Mouse (Mus musculus): Measurements from ENCODE around the gene Kcnk5. TPM values are rescaled to one million over a fixed set of nuclear protein-coding genes. Genes with fewer than 3 reads are reported as not detected.

Kcnk5 gene
- polyA plus RNA-seq, 1 experiment from 2014 or later = 8.7 TPM

GRCm38 (mm10) chr14:20223253-20223652 is 41.6 kb upstream of the Kcnk5 start:
- H3K27ac ChIP-seq (ENCODE audit: low read length) = peak overlapping the region; percentile 34; the same call in 1 of the 2 replicates
- H3K4me2 ChIP-seq (ENCODE audit: low read depth, low read length) = no peak overlapping the region
- no peak overlapping the region for H3K9ac ChIP-seq (ENCODE audit: low read length)
- no peaks in the 10 kb centered on the region for H3K36me3 ChIP-seq (ENCODE audit: control insufficient read depth, insufficient read depth, low read length)
- no peaks in the 10 kb centered on the region for H3K9me3 ChIP-seq (replicated peaks; ENCODE audit: control insufficient read depth, low read length)
- ATAC-seq (ENCODE audit: insufficient read depth, low FRiP score) = 0 out of 2 replicates have a peak, but pooled peaks have one; percentile 22
- H3K4me1 ChIP-seq (ENCODE audit: control insufficient read depth, insufficient read depth, low read length) = peaks cover 4% of the 10 kb centered on the region; the same call in 1 of the 2 replicates
- no peaks in the 10 kb centered on the region for H3K27me3 ChIP-seq (ENCODE audit: control insufficient read depth, insufficient read depth, low read length)
- H3K4me3 ChIP-seq (replicated peaks; ENCODE audit: low read length) = no peak overlapping the region
- WGBS = 60% methylated on average over 5 of the region's 5 CpGs

GRCm38 (mm10) chr14:20221083-20221482 is 39.5 kb upstream of the Kcnk5 start:
- H3K36me3 ChIP-seq (ENCODE audit: control insufficient read depth, insufficient read depth, low read length) = no peaks in the 10 kb centered on the region
- H3K27me3 ChIP-seq (ENCODE audit: control insufficient read depth, insufficient read depth, low read length) = no peaks in the 10 kb centered on the region
- H3K4me2 ChIP-seq (ENCODE audit: low read depth, low read length) = no peak overlapping the region
- H3K4me3 ChIP-seq (replicated peaks; ENCODE audit: low read length) = no peak overlapping the region
- H3K27ac ChIP-seq (ENCODE audit: low read length) = no peak overlapping the region
- peaks cover 4% of the 10 kb centered on the region; the same call in 1 of the 2 replicates for H3K4me1 ChIP-seq (ENCODE audit: control insufficient read depth, insufficient read depth, low read length)
- H3K9ac ChIP-seq (ENCODE audit: low read length) = no peak overlapping the region
- ATAC-seq (ENCODE audit: insufficient read depth, low FRiP score) = no peak
- no peaks in the 10 kb centered on the region for H3K9me3 ChIP-seq (replicated peaks; ENCODE audit: control insufficient read depth, low read length)
- WGBS = 61% methylated on average over 7 of the region's 7 CpGs

GRCm38 (mm10) chr14:20219849-20220248 is 38.2 kb upstream of the Kcnk5 start:
- Histone ChIP-seq H3K4me2 (ENCODE audit: low read depth, low read length) (no peak overlapping the region), H3K4me1 (ENCODE audit: control insufficient read depth, insufficient read depth, low read length) (peaks cover 4% of the 10 kb centered on the region; the same call in 1 of the 2 replicates), H3K27ac (ENCODE audit: low read length) (no peak overlapping the region), H3K27me3 (ENCODE audit: control insufficient read depth, insufficient read depth, low read length) (no peaks in the 10 kb centered on the region), H3K4me3 (replicated peaks; ENCODE audit: low read length) (no peak overlapping the region), H3K9me3 (replicated peaks; ENCODE audit: control insufficient read depth, low read length) (no peaks in the 10 kb centered on the region), H3K9ac (ENCODE audit: low read length) (no peak overlapping the region), H3K36me3 (ENCODE audit: control insufficient read depth, insufficient read depth, low read length) (no peaks in the 10 kb centered on the region)
- no peak for ATAC-seq (ENCODE audit: insufficient read depth, low FRiP score)
- WGBS = 54% methylated on average over 1 of the region's 1 CpGs

- Histone ChIP-seq H3K27ac (ENCODE audit: low read length) (no peak overlapping the region), H3K36me3 (ENCODE audit: control insufficient read depth, insufficient read depth, low read length) (no peaks in the 10 kb centered on the region), H3K27me3 (ENCODE audit: control insufficient read depth, insufficient read depth, low read length) (no peaks in the 10 kb centered on the region), H3K4me3 (replicated peaks; ENCODE audit: low read length) (no peak overlapping the region), H3K9me3 (replicated peaks; ENCODE audit: control insufficient read depth, low read length) (no peaks in the 10 kb centered on the region), H3K9ac (ENCODE audit: low read length) (no peak overlapping the region), H3K4me2 (ENCODE audit: low read depth, low read length) (no peak overlapping the region), H3K4me1 (ENCODE audit: control insufficient read depth, insufficient read depth, low read length) (0 out of 2 replicates have a peak, but pooled peaks cover 2% of the 10 kb centered on the region)
- WGBS = 56% methylated on average over 3 of the region's 3 CpGs
- ATAC-seq (ENCODE audit: insufficient read depth, low FRiP score) = no peak
These were observed 35.8 kb upstream of the Kcnk5 start for GRCm38 (mm10) chr14:20217299-20217864.

- Histone ChIP-seq H3K4me3 (replicated peaks; ENCODE audit: low read length) (no peak overlapping the region), H3K36me3 (ENCODE audit: control insufficient read depth, insufficient read depth, low read length) (no peaks in the 10 kb centered on the region), H3K9me3 (replicated peaks; ENCODE audit: control insufficient read depth, low read length) (no peaks in the 10 kb centered on the region), H3K4me1 (ENCODE audit: control insufficient read depth, insufficient read depth, low read length) (0 out of 2 replicates have a peak, but pooled peaks cover 4% of the 10 kb centered on the region), H3K27me3 (ENCODE audit: control insufficient read depth, insufficient read depth, low read length) (no peaks in the 10 kb centered on the region), H3K4me2 (ENCODE audit: low read depth, low read length) (no peak overlapping the region), H3K9ac (ENCODE audit: low read length) (no peak overlapping the region), H3K27ac (ENCODE audit: low read length) (no peak overlapping the region)
- WGBS = 83% methylated on average over 7 of the region's 7 CpGs
- ATAC-seq (ENCODE audit: insufficient read depth, low FRiP score) = no peak
These were observed 35.1 kb upstream of the Kcnk5 start for GRCm38 (mm10) chr14:20216561-20217298.

GRCm38 (mm10) chr14:20215826-20216225 is 34.2 kb upstream of the Kcnk5 start:
- no peaks in the 10 kb centered on the region for H3K27me3 ChIP-seq (ENCODE audit: control insufficient read depth, insufficient read depth, low read length)
- H3K9me3 ChIP-seq (replicated peaks; ENCODE audit: control insufficient read depth, low read length) = no peaks in the 10 kb centered on the region
- H3K27ac ChIP-seq (ENCODE audit: low read length) = no peak overlapping the region
- 37% methylated on average over 5 of the region's 5 CpGs for WGBS
- H3K9ac ChIP-seq (ENCODE audit: low read length) = no peak overlapping the region
- 0 out of 2 replicates have a peak, but pooled peaks cover 4% of the 10 kb centered on the region for H3K4me1 ChIP-seq (ENCODE audit: control insufficient read depth, insufficient read depth, low read length)
- no peak overlapping the region for H3K4me3 ChIP-seq (replicated peaks; ENCODE audit: low read length)
- no peaks in the 10 kb centered on the region for H3K36me3 ChIP-seq (ENCODE audit: control insufficient read depth, insufficient read depth, low read length)
- no peak overlapping the region for H3K4me2 ChIP-seq (ENCODE audit: low read depth, low read length)
- no peak for ATAC-seq (ENCODE audit: insufficient read depth, low FRiP score)

- Histone ChIP-seq H3K4me3 (replicated peaks; ENCODE audit: low read length) (no peak overlapping the region), H3K9me3 (replicated peaks; ENCODE audit: control insufficient read depth, low read length) (no peaks in the 10 kb centered on the region), H3K27ac (ENCODE audit: low read length) (no peak overlapping the region), H3K27me3 (ENCODE audit: control insufficient read depth, insufficient read depth, low read length) (no peaks in the 10 kb centered on the region), H3K9ac (ENCODE audit: low read length) (no peak overlapping the region), H3K4me2 (ENCODE audit: low read depth, low read length) (no peak overlapping the region), H3K36me3 (ENCODE audit: control insufficient read depth, insufficient read depth, low read length) (no peaks in the 10 kb centered on the region), H3K4me1 (ENCODE audit: control insufficient read depth, insufficient read depth, low read length) (0 out of 2 replicates have a peak, but pooled peaks cover 4% of the 10 kb centered on the region)
- no peak for ATAC-seq (ENCODE audit: insufficient read depth, low FRiP score)
- 78% methylated on average over 7 of the region's 7 CpGs for WGBS
These were observed 32.5 kb upstream of the Kcnk5 start for GRCm38 (mm10) chr14:20214125-20214524.

- H3K36me3 ChIP-seq (ENCODE audit: control insufficient read depth, insufficient read depth, low read length) = no peaks in the 10 kb centered on the region
- H3K4me3 ChIP-seq (replicated peaks; ENCODE audit: low read length) = no peak overlapping the region
- 0 out of 2 replicates have a peak, but pooled peaks cover 4% of the 10 kb centered on the region for H3K4me1 ChIP-seq (ENCODE audit: control insufficient read depth, insufficient read depth, low read length)
- H3K9ac ChIP-seq (ENCODE audit: low read length) = no peak overlapping the region
- no peak for ATAC-seq (ENCODE audit: insufficient read depth, low FRiP score)
- no peak overlapping the region for H3K27ac ChIP-seq (ENCODE audit: low read length)
- no peak overlapping the region for H3K4me2 ChIP-seq (ENCODE audit: low read depth, low read length)
- 51% methylated on average over 9 of the region's 9 CpGs for WGBS
- no peaks in the 10 kb centered on the region for H3K27me3 ChIP-seq (ENCODE audit: control insufficient read depth, insufficient read depth, low read length)
- no peaks in the 10 kb centered on the region for H3K9me3 ChIP-seq (replicated peaks; ENCODE audit: control insufficient read depth, low read length)
These were observed 30.4 kb upstream of the Kcnk5 start for GRCm38 (mm10) chr14:20211754-20212601.

All from stomach, embryonic 16.5 days (tissue).